In genomic region chr2:159818556-159818955, GRCm38 (mm10) we compare ENCODE assay signal across 12 mouse cellular contexts.
DNase-seq lines count a peak whose midpoint lies in the region.
"Had no signal": no experiment of that assay in that cellular context is flagged by ENCODE, and none has a peak within 500 bp of the region (broad histone marks: within the 10 kb centered on the region; RNA-seq: fewer than 3 reads in every experiment).

No protein-coding gene starts in this region.

- peak; percentile 3 for DNase-seq in adrenal gland, adult 2 months
- no peak for DNase-seq in adrenal gland, adult 18-20 months (ENCODE audit: low spot score in 2 of 2)
- DNase-seq in gastrocnemius, adult 18-20 months (ENCODE audit: low spot score): peak; percentile 64
- DNase-seq in gastrocnemius, postnatal 14 days: no peak
- DNase-seq in left cerebral cortex, postnatal 4 days: peak; percentile 4
- DNase-seq in left cerebral cortex, adult 11 months (ENCODE audit: low spot score): no peak
- DNase-seq in fat pad, adult 2 months (ENCODE audit: extremely low read depth, low read depth, low spot score): peak; percentile 26
- DNase-seq in right cerebral cortex, postnatal 36 days (ENCODE audit: low spot score in 2 of 2): no peak
- DNase-seq: embryo, embryonic 11 days; gastrocnemius, postnatal 10 days; liver; liver, postnatal 0 days had no signal

- intact Hi-C loops in gastrocnemius, postnatal 14 days (cut with DNase I; ENCODE audit: low total_unique reads): no loop called here
- intact Hi-C loops in left cerebral cortex, postnatal 4 days (cut with DNase I): no loop called here

Comparison
In these comparisons a context has a peak if more than half of its experiments do, and no peak if none do; other contexts are left out.
1. DNase-seq: peak in adrenal gland, adult 2 months (single experiment), gastrocnemius, adult 18-20 months (single experiment), left cerebral cortex, postnatal 4 days (single experiment) and fat pad, adult 2 months (single experiment); none in adrenal gland, adult 18-20 months (0 of 2), gastrocnemius, postnatal 14 days (single experiment), left cerebral cortex, adult 11 months (single experiment) and right cerebral cortex, postnatal 36 days (0 of 2).